Mouse (Mus musculus) hindbrain, embryonic 14.5 days (tissue): ENCODE data around the gene Zdhhc19. TPM values are rescaled to one million over a fixed set of nuclear protein-coding genes. Genes with fewer than 3 reads are reported as not detected.

Experiments
- ATAC-seq: fragments of 200-750 bp; cut with Nextera tagmentation; 2 replicates; pipeline ENCODE4 v1.8.0; 2017; ENCODE audit warnings: moderate number of reproducible peaks, mild to moderate bottlenecking, moderate TSS enrichment, moderate library complexity; ENCODE audit not compliant: low FRiP score
- DNase-seq: peaks from one replicate; pipeline ENCODE4 v3.0.0-alpha.2; 2015; ENCODE audit warnings: low spot score
- H3K27ac ChIP-seq: fragments of 300-500 bp; sonication (generic); 2 replicates; pipeline ENCODE4 v1.5.1; 2014; ENCODE audit warnings: mild to moderate bottlenecking, moderate library complexity
- H3K27me3 ChIP-seq: fragments of 300-500 bp; sonication (generic); 2 replicates; pipeline ENCODE4 v1.6.1; 2014; ENCODE audit warnings: mild to moderate bottlenecking, low read length, mixed read lengths; ENCODE audit not compliant: control insufficient read depth, insufficient read depth
- H3K36me3 ChIP-seq: fragments of 300-500 bp; sonication (generic); replicated peaks from 2 replicates; pipeline ENCODE4 v1.6.1; 2014; ENCODE audit not compliant: control insufficient read depth, insufficient read depth
- H3K4me1 ChIP-seq: fragments of 300-500 bp; sonication (generic); replicated peaks from 2 replicates; pipeline ENCODE4 v1.6.1; 2014; ENCODE audit warnings: antibody characterized with exemption, low read length, mixed read lengths; ENCODE audit not compliant: control insufficient read depth, insufficient read depth
- H3K4me2 ChIP-seq: fragments of 300-500 bp; sonication (generic); replicated peaks from 2 replicates; pipeline ENCODE4 v1.6.1; 2014; ENCODE audit warnings: mild to moderate bottlenecking, moderate library complexity
- H3K4me3 ChIP-seq: fragments of 300-500 bp; sonication (generic); replicated peaks from 2 replicates; pipeline ENCODE4 v1.5.1; 2014; ENCODE audit warnings: mild to moderate bottlenecking, low read length
- H3K9ac ChIP-seq: fragments of 300-500 bp; sonication (generic); 2 replicates; pipeline ENCODE4 v1.6.1; 2014
- H3K9me3 ChIP-seq: fragments of 300-500 bp; sonication (generic); 2 replicates; pipeline ENCODE4 v1.6.1; 2016; ENCODE audit warnings: low read length; ENCODE audit not compliant: control insufficient read depth
- WGBS: fragments of 180-500 bp; shearing (Covaris S2); extraction: QIAGEN DNeasy Blood & Tissue Kit; methylation state at CpG from one replicate; pipeline ENCODE4 v1.1.7; 2014; 5-methylcytosine and 5-hydroxymethylcytosine counted together
- polyA plus RNA-seq: library from polyadenylated mRNA; unstranded; fragments of >200 nt; fragmentation: Nextera tagmentation; extraction: Ambion mirVana; gene quantifications from 2 replicates; pipeline ENCODE4 v1.2.1, GENCODE M21; 2014

The Zdhhc19 gene
- polyA plus RNA-seq, 1 experiment from 2014 or later, result not detected

GRCm38 (mm10) chr16:32501459-32501858 is 5.4 kb downstream of the Zdhhc19 start:
- H3K27me3 ChIP-seq, result no peaks in the 10 kb centered on the region
- H3K9ac ChIP-seq, result no peak overlapping the region
- 80% methylated on average over 7 of the region's 7 CpGs for WGBS
- no peak for DNase-seq
- no peak overlapping the region for H3K27ac ChIP-seq
- H3K36me3 ChIP-seq, result no peaks in the 10 kb centered on the region
- no peak overlapping the region for H3K4me3 ChIP-seq
- H3K9me3 ChIP-seq, result no peaks in the 10 kb centered on the region
- H3K4me1 ChIP-seq, result no peaks in the 10 kb centered on the region
- ATAC-seq, result no peak
- H3K4me2 ChIP-seq, result no peak overlapping the region

GRCm38 (mm10) chr16:32502621-32503335 is 6.7 kb downstream of the Zdhhc19 start:
- Histone ChIP-seq H3K27me3 (no peaks in the 10 kb centered on the region), H3K36me3 (no peaks in the 10 kb centered on the region), H3K4me2 (no peak overlapping the region), H3K9me3 (no peaks in the 10 kb centered on the region), H3K4me1 (no peaks in the 10 kb centered on the region), H3K27ac (no peak overlapping the region), H3K9ac (no peak overlapping the region), H3K4me3 (no peak overlapping the region)
- WGBS, result 89% methylated on average over 12 of the region's 12 CpGs
- DNase-seq (no peak), ATAC-seq (no peak)

- no peaks in the 10 kb centered on the region for H3K36me3 ChIP-seq
- WGBS, result 72% methylated on average over 6 of the region's 6 CpGs
- ATAC-seq (no peak), DNase-seq (no peak)
- no peak overlapping the region for H3K9ac ChIP-seq
- H3K27me3 ChIP-seq, result no peaks in the 10 kb centered on the region
- no peak overlapping the region for H3K4me3 ChIP-seq
- H3K4me2 ChIP-seq, result no peak overlapping the region
- H3K27ac ChIP-seq, result no peak overlapping the region
- no peaks in the 10 kb centered on the region for H3K9me3 ChIP-seq
- H3K4me1 ChIP-seq, result no peaks in the 10 kb centered on the region
Measured at GRCm38 (mm10) chr16:32503633-32504032, 7.6 kb downstream of the Zdhhc19 start.

GRCm38 (mm10) chr16:32506298-32506697 is 10.2 kb downstream of the Zdhhc19 start:
- no peaks in the 10 kb centered on the region for H3K27me3 ChIP-seq
- WGBS, result 71% methylated on average over 8 of the region's 8 CpGs
- no peak for DNase-seq
- peaks cover 4% of the 10 kb centered on the region; the same call in 1 of the 2 replicates for H3K4me1 ChIP-seq
- ATAC-seq, result no peak
- no peak overlapping the region for H3K9ac ChIP-seq
- H3K9me3 ChIP-seq, result no peaks in the 10 kb centered on the region
- no peaks in the 10 kb centered on the region for H3K36me3 ChIP-seq
- H3K27ac ChIP-seq, result no peak overlapping the region
- H3K4me3 ChIP-seq, result no peak overlapping the region
- no peak overlapping the region for H3K4me2 ChIP-seq

- Histone ChIP-seq H3K27me3 (no peaks in the 10 kb centered on the region), H3K9ac (no peak overlapping the region), H3K4me2 (no peak overlapping the region), H3K27ac (no peak overlapping the region), H3K9me3 (no peaks in the 10 kb centered on the region), H3K36me3 (no peaks in the 10 kb centered on the region), H3K4me1 (peaks cover 4% of the 10 kb centered on the region; the same call in 1 of the 2 replicates), H3K4me3 (no peak overlapping the region)
- DNase-seq (no peak), ATAC-seq (no peak)
- 73% methylated on average over 7 of the region's 7 CpGs for WGBS
Measured at GRCm38 (mm10) chr16:32506868-32507267, 10.8 kb downstream of the Zdhhc19 start.

GRCm38 (mm10) chr16:32507407-32507806 is 11.3 kb downstream of the Zdhhc19 start:
- H3K27me3 ChIP-seq, result no peaks in the 10 kb centered on the region
- ATAC-seq, result no peak
- WGBS, result 19% methylated on average over 9 of the region's 9 CpGs
- H3K9ac ChIP-seq, result no peak overlapping the region
- no peaks in the 10 kb centered on the region for H3K9me3 ChIP-seq
- no peaks in the 10 kb centered on the region for H3K36me3 ChIP-seq
- H3K4me2 ChIP-seq, result no peak overlapping the region
- H3K4me1 ChIP-seq, result peaks cover 4% of the 10 kb centered on the region; the same call in 1 of the 2 replicates
- no peak overlapping the region for H3K4me3 ChIP-seq
- DNase-seq, result no peak
- H3K27ac ChIP-seq, result no peak overlapping the region

GRCm38 (mm10) chr16:32508035-32508434 is 12.0 kb downstream of the Zdhhc19 start:
- Histone ChIP-seq H3K27ac (no peak overlapping the region), H3K9ac (no peak overlapping the region), H3K36me3 (no peaks in the 10 kb centered on the region), H3K4me1 (peaks cover 4% of the 10 kb centered on the region; the same call in 1 of the 2 replicates), H3K9me3 (no peaks in the 10 kb centered on the region), H3K4me3 (no peak overlapping the region), H3K27me3 (no peaks in the 10 kb centered on the region), H3K4me2 (no peak overlapping the region)
- 92% methylated on average over 5 of the region's 5 CpGs for WGBS
- ATAC-seq (no peak), DNase-seq (no peak)

GRCm38 (mm10) chr16:32508506-32509065 is 12.5 kb downstream of the Zdhhc19 start:
- H3K4me2 ChIP-seq, result no peak overlapping the region
- no peaks in the 10 kb centered on the region for H3K9me3 ChIP-seq
- ATAC-seq, result no peak; the same call in 1 of the 2 replicates
- no peaks in the 10 kb centered on the region for H3K36me3 ChIP-seq
- H3K27ac ChIP-seq, result peak overlapping the region; percentile 26; the same call in 1 of the 2 replicates
- no peaks in the 10 kb centered on the region for H3K27me3 ChIP-seq
- H3K4me3 ChIP-seq, result no peak overlapping the region
- peaks cover 4% of the 10 kb centered on the region; the same call in 1 of the 2 replicates for H3K4me1 ChIP-seq
- no peak overlapping the region for H3K9ac ChIP-seq
- whole genome bisulfite sequencing, result 36% methylated on average over 3 of the region's 3 CpGs
- DNase-seq, result no peak

- DNase-seq, result peak; percentile 41
- Histone ChIP-seq H3K4me2 (no peak overlapping the region), H3K9me3 (no peaks in the 10 kb centered on the region), H3K4me3 (no peak overlapping the region), H3K4me1 (peaks cover 4% of the 10 kb centered on the region; the same call in 1 of the 2 replicates), H3K36me3 (no peaks in the 10 kb centered on the region), H3K9ac (no peak overlapping the region), H3K27me3 (no peaks in the 10 kb centered on the region), H3K27ac (peak overlapping the region; percentile 26; the same call in 1 of the 2 replicates)
- 54% methylated on average over 9 of the region's 9 CpGs for WGBS
- ATAC-seq, result peak; percentile 52
Measured at GRCm38 (mm10) chr16:32509066-32509942, 13.2 kb downstream of the Zdhhc19 start.
